Mouse (Mus musculus): Measurements from ENCODE around the gene Mllt6. TPM values are rescaled to one million over a fixed set of nuclear protein-coding genes. Genes with fewer than 3 reads are reported as not detected.

Mllt6 gene
- total and polyA plus RNA-seq, 3 experiments, result 17.2 to 17.6 TPM; not detected in 1

DNA sequence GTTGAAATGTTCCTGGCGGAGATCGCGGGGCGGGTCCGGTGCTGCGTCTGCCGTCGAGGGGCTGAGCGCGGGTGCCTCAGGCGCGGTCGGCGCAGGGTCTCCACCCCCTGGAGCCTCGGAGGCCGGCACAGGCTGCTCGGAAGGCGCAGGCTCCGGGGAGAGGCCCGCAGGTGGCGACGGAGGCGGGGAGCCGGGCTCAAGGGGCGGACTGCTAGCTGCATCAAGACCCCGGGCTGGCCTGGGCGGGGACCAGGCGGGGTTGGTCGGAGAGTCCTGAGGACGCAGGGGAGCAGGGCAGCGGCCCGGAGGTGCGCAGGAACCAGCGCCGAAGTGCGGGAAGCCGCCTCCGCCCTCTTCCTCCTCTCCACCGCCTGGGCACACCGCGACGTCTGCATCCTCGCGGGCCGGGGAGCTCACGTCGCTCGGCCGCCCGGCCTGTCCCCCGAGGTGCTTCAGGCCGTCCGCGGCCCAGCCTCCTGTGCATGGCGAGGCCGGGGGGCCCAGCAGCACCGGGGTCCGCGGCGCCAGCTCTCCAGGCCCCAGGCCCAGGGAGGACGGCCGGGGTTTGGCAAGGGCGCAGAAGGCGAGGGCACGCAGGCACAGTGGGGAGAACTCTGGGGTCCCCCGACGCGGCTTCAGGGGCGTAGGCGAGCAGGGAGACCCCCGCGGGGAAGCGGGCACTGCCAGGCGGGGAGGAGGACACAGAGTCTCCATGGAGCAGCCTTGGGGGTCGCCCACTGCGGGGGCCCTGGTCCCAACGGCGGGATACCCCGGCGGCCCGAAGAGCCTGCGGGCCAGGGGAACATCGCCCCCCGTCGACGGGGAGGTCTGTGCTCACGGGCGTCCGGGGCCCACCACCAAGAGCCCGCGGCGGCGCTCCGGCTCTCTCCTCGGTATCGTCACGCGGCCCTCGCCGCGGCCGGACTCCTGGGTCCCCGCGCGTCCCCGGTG lies 34.4 kb upstream of the Mllt6 start:
- H3K4me1 ChIP-seq (ENCODE audit: control insufficient read depth in 1 of 2, insufficient read depth in 2 of 2, low read length in 2 of 2), result peaks cover 0 to 3% of the 10 kb centered on the region in 2 experiments; a peak in 1 of 4 replicates
- TF ChIP-seq GATA1 (IDR thresholded peaks at IDR 0.05; ENCODE audit: low read depth, low read length), result no peak
- TF ChIP-seq SIN3A (IDR thresholded peaks at IDR 0.05; ENCODE audit: low read length), result no peak
- TF ChIP-seq MAX (IDR thresholded peaks at IDR 0.05; ENCODE audit: low read length), result no peak
- TF ChIP-seq ZC3H11A (IDR thresholded peaks at IDR 0.05; ENCODE audit: low read depth, low read length), result no peak
- no peak for TF ChIP-seq UBTF (IDR thresholded peaks at IDR 0.05; ENCODE audit: borderline replicate concordance, insufficient read depth, low read depth, low read length)
- TF ChIP-seq TAL1 (IDR thresholded peaks at IDR 0.05; ENCODE audit: low read length), result no peak
- no peak for TF ChIP-seq EP300 (IDR thresholded peaks at IDR 0.05; ENCODE audit: low read depth in 1 of 2, low read length in 2 of 2)
- TF ChIP-seq BHLHE40 (IDR thresholded peaks at IDR 0.05; ENCODE audit: borderline replicate concordance, low read depth, low read length), result no peak
- no peak for TF ChIP-seq ZMIZ1 (IDR thresholded peaks at IDR 0.05; ENCODE audit: low read depth, low read length)
- no peak for TF ChIP-seq CTCF (IDR thresholded peaks at IDR 0.05 in 2 of 3, conservative IDR thresholded peaks at IDR 0.05 in 1 of 3; ENCODE audit: control insufficient read depth in 1 of 3, insufficient read depth in 1 of 3, low read depth in 2 of 3, low read length in 3 of 3, poor library complexity in 1 of 3, severe bottlenecking in 1 of 3)
- no peak for TF ChIP-seq JUND (IDR thresholded peaks at IDR 0.05; ENCODE audit: low read depth, low read length)
- no peak overlapping the region for H3K4me3 ChIP-seq (ENCODE audit: control insufficient read depth in 1 of 2, insufficient read depth in 1 of 2, low read depth in 2 of 2, low read length in 2 of 2)
- H3K79me2 ChIP-seq (ENCODE audit: control insufficient read depth, insufficient read depth, low read length, poor library complexity), result no peaks in the 10 kb centered on the region
- no peak for DNase-seq (ENCODE audit: low read depth, low spot score)
- H3K36me3 ChIP-seq (ENCODE audit: control insufficient read depth in 1 of 2, insufficient read depth in 2 of 2, low read length in 2 of 2), result 0 out of 4 replicates have a peak, but pooled peaks cover 0 to 2% of the 10 kb centered on the region in 2 experiments
- H3K9me3 ChIP-seq (replicated peaks; ENCODE audit: insufficient read depth, low read length), result no peaks in the 10 kb centered on the region
- H3K9ac ChIP-seq (ENCODE audit: control insufficient read depth, low read depth, low read length, poor library complexity, severe bottlenecking), result no peak overlapping the region
- H3K27me3 ChIP-seq (ENCODE audit: control insufficient read depth in 1 of 2, insufficient read depth in 2 of 2, low read length in 2 of 2), result no peaks in the 10 kb centered on the region; a peak in 1 of 4 replicates
- H3K27ac ChIP-seq (ENCODE audit: control insufficient read depth, low read depth, low read length), result no peak overlapping the region

DNA sequence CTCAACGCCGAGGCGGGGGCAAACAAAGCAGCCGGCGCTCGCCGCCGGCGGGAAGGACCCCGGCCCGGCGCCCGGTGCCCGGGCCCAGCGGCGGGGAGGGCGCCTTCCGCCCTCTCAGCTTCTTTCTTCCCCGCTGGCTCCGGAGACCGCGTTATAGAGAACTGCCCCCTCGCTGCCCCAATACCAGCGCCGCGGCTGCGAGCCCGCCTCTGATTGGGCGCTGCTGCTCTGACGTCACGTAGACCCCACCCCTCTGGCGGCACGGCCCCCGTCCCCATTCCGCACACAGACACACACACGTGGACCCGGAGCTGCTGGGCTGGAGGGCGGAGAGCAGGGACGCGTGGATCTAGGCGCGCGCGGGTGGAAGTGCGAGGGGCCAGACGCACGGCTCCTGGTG lies 33.6 kb upstream of the Mllt6 start, which contains the start of gene Epop:
Gene Epop (minus strand): TSS at position 127 of the 400 bp plus-strand sequence.
- Histone ChIP-seq H3K27me3 (ENCODE audit: control insufficient read depth in 1 of 2, insufficient read depth in 2 of 2, low read length in 2 of 2) (peaks cover 0 to 2% of the 10 kb centered on the region in 2 experiments; a peak in 3 of 4 replicates), H3K36me3 (ENCODE audit: control insufficient read depth in 1 of 2, insufficient read depth in 2 of 2, low read length in 2 of 2) (0 out of 4 replicates have a peak, but pooled peaks cover 0 to 2% of the 10 kb centered on the region in 2 experiments), H3K9me3 (replicated peaks; ENCODE audit: insufficient read depth, low read length) (no peaks in the 10 kb centered on the region), H3K4me3 (ENCODE audit: control insufficient read depth in 1 of 2, insufficient read depth in 1 of 2, low read depth in 2 of 2, low read length in 2 of 2) (no peak within 1 kb of the TSS), H3K79me2 (ENCODE audit: control insufficient read depth, insufficient read depth, low read length, poor library complexity) (no peaks in the 10 kb centered on the region), H3K4me1 (ENCODE audit: control insufficient read depth in 1 of 2, insufficient read depth in 2 of 2, low read length in 2 of 2) (peaks cover 0 to 3% of the 10 kb centered on the region in 2 experiments; a peak in 1 of 4 replicates), H3K27ac (ENCODE audit: control insufficient read depth, low read depth, low read length) (no peak within 1 kb of the TSS), H3K9ac (ENCODE audit: control insufficient read depth, low read depth, low read length, poor library complexity, severe bottlenecking) (no peak within 1 kb of the TSS)
- DNase-seq (ENCODE audit: low read depth, low spot score), result no peak
- TF ChIP-seq RCOR1 (IDR thresholded peaks at IDR 0.05; ENCODE audit: low read depth, low read length), result no peak
- no peak for TF ChIP-seq USF1 (IDR thresholded peaks at IDR 0.05; ENCODE audit: low read depth, low read length)
- TF ChIP-seq E2F4 (IDR thresholded peaks at IDR 0.05; ENCODE audit: borderline replicate concordance, low read depth, low read length), result no peak
- no peak for TF ChIP-seq MAX (IDR thresholded peaks at IDR 0.05; ENCODE audit: low read length)
- no peak for TF ChIP-seq MAFK (IDR thresholded peaks at IDR 0.05; ENCODE audit: borderline replicate concordance, low read depth, low read length)
- TF ChIP-seq TAL1 (IDR thresholded peaks at IDR 0.05; ENCODE audit: low read length), result no peak
- no peak for TF ChIP-seq POLR2AphosphoS2 (IDR thresholded peaks at IDR 0.05; ENCODE audit: low read length)
- TF ChIP-seq MAZ (IDR thresholded peaks at IDR 0.05; ENCODE audit: low read depth, low read length), result no peak
- no peak for TF ChIP-seq MEF2A (IDR thresholded peaks at IDR 0.05; ENCODE audit: extremely low read depth, insufficient replicate concordance, low read depth, low read length, poor library complexity, severe bottlenecking)
- TF ChIP-seq ETS1 (IDR thresholded peaks at IDR 0.05; ENCODE audit: low read depth, low read length), result no peak
- no peak for TF ChIP-seq CHD2 (IDR thresholded peaks at IDR 0.05; ENCODE audit: low read length)

Measured in MEL (cell line).